Mouse (Mus musculus): ENCODE measurements around the gene Rabl6.
"Not testable (repeated sequence)": the region's sequence is repeated elsewhere in the genome, so short reads cannot be mapped to it uniquely, and the experiment has no call there.

Rabl6 gene

GRCm38 (mm10) chr2:25574136-25574535 is 34.2 kb downstream of the Rabl6 start:
- no peak for DNase-seq

- peak; percentile 10 for DNase-seq
These were observed 35.3 kb downstream of the Rabl6 start for GRCm38 (mm10) chr2:25573068-25573467.

- no peak for DNase-seq
These were observed 37.1 kb downstream of the Rabl6 start for GRCm38 (mm10) chr2:25571221-25571620.

- DNase-seq: no peak
These were observed 39.0 kb downstream of the Rabl6 start for GRCm38 (mm10) chr2:25569323-25569722.

GRCm38 (mm10) chr2:25568473-25569019 is 39.8 kb downstream of the Rabl6 start:
- peak; percentile 7 for DNase-seq

GRCm38 (mm10) chr2:25566558-25566957 is 41.8 kb downstream of the Rabl6 start:
- peak; percentile 15 for DNase-seq

- DNase-seq: peak; percentile 6
These were observed 42.6 kb downstream of the Rabl6 start for GRCm38 (mm10) chr2:25565741-25566140.

- no peak for DNase-seq
These were observed 46.4 kb downstream of the Rabl6 start for GRCm38 (mm10) chr2:25561946-25562345.

- no peak for DNase-seq
These were observed 47.8 kb downstream of the Rabl6 start for GRCm38 (mm10) chr2:25560551-25560950.

- DNase-seq: no peak
These were observed 49.5 kb downstream of the Rabl6 start for GRCm38 (mm10) chr2:25558774-25559173.

GRCm38 (mm10) chr2:25557964-25558360 is 50.4 kb downstream of the Rabl6 start:
- no peak for DNase-seq

- DNase-seq: peak; percentile 95
These were observed 50.9 kb downstream of the Rabl6 start, which contains the start of gene Edf1 for GRCm38 (mm10) chr2:25557221-25557963. Edf1 (plus strand) TSS chr2:25557847.

GRCm38 (mm10) chr2:25556296-25556695 is 52.0 kb downstream of the Rabl6 start:
- DNase-seq: no peak

GRCm38 (mm10) chr2:25555479-25555878 is 52.8 kb downstream of the Rabl6 start:
- not testable (repeated sequence) for DNase-seq

- not testable (repeated sequence) for DNase-seq
These were observed 55.0 kb downstream of the Rabl6 start for GRCm38 (mm10) chr2:25553171-25553786.

GRCm38 (mm10) chr2:25551186-25551585 is 57.1 kb downstream of the Rabl6 start:
- DNase-seq: peak; percentile 62

GRCm38 (mm10) chr2:25549021-25549991 is 59.0 kb downstream of the Rabl6 start:
- peak; percentile 69 for DNase-seq

- DNase-seq: peak; percentile 98
These were observed 61.4 kb downstream of the Rabl6 start, which contains the start of gene Traf2 for GRCm38 (mm10) chr2:25546811-25547491. Traf2 (minus strand) TSS chr2:25546940.

- no peak for DNase-seq
These were observed 62.1 kb downstream of the Rabl6 start for GRCm38 (mm10) chr2:25545996-25546810.

GRCm38 (mm10) chr2:25541644-25542367 is 66.5 kb downstream of the Rabl6 start:
- DNase-seq: no peak

Data from thymus, postnatal 4 days (tissue).